Mouse (Mus musculus): Measurements from ENCODE around the gene Gm49394.

Gm49394 gene

DNA sequence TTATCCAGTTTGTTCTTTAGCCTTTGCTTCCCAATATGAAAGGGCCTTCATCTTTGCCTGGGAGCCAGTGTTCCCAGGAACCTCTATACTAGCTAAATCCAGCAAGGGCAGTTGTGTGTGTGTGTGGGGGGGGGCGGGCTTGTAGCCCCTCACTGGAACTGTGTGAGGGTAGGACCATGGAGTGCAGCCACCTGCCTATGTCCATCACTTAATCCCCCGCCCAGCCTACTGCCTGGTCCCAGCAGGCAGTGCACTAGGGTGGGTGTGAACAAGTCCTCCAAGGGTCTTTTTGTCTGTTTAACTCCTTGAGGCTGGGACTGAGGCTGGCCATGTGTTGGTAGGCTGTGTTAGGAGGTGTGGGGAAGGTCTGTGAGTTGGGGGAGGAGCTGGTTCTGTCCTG, 56.7 kb downstream of the Gm49394 start:
- ChIA-PET POLR2A (interaction anchor here in 1 of 4 experiments (0.7 kb wide), 1 partner anchor 329 kb away, joined by 4 read pairs; no protein-coding TSS in a partner anchor), CTCF (interaction anchor here in 1 of 4 experiments (0.6 kb wide), 1 partner anchor 536 kb away, joined by 3 read pairs; no protein-coding TSS in a partner anchor)

DNA sequence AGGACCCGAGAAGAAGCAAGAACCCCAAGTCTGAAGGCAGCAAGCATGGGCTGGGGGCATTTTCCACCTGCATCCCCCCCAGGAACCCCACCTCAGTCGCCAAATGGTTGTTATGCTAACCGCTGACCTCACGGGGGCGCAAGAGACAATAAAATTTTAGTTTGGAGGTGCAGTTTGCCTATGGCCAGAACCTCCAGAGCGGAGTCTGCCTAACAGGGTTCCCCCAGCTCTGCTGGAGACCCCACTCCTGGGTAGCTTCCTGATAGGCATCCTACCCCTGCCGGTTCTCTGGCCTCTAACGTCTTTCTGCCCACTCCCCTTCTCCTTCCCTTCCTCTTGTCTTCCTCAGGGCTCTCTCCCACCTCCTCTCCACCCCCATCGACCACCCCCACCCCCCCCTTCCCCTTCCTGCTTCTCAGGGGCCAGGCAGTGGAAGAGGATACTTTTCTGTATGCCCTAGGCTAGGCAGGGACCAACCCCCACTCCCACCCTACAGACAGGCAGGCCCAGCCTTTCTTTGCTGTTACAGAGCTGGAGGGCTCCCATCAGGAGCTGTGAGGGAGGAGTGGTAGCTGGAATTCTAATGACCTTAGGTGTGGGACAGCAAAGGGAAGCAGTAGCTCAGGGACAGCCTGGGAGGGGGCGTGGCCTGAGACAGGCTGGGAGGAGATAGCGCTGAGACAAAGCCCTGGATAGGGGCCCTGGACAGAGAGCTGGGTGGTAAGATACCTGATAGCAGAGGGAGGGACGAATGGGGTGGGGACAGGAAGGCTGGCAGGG, 58.9 kb downstream of the Gm49394 start:
- ChIA-PET POLR2A (interaction anchor here (0.6 to 2.7 kb wide), 45 partner anchors 10 to 1395 kb away, joined by 3 to 25 read pairs (median 4); partner anchors contain the start of genes Cars (in 1 of the 4), Cd81 (in 1 of the 4), Ctsd (in 1 of the 4) and Rassf7 (in 1 of the 4)), CTCF (interaction anchor here (0.6 to 2.5 kb wide), 69 partner anchors 8 to 1484 kb away, joined by 3 to 46 read pairs (median 4); partner anchors contain the start of genes Ctsd (in 1 of the 4), Dusp8 (in 1 of the 4), Gm49394 (in 1 of the 4) and Igf2 (in 1 of the 4))

GRCm38 (mm10) chr7:142600921-142601320, 68.8 kb downstream of the Gm49394 start:
- CTCF ChIA-PET = interaction anchor here in 2 of 4 experiments (0.6 to 0.8 kb wide), 2 partner anchors 18 to 83 kb away, joined by 3 read pairs; no protein-coding TSS in a partner anchor

More at GRCm38 (mm10) chr7:142600921-142601320, 68.8 kb downstream of the Gm49394 start:
- POLR2A ChIA-PET = interaction anchor here in 2 of 4 experiments (1.2 to 3.0 kb wide), 3 partner anchors 10 to 28 kb away, joined by 3 to 7 read pairs (median 3); no protein-coding TSS in a partner anchor
